Mouse (Mus musculus) cerebral cortex, adult 2 months (tissue): ENCODE data around the gene Dok3.

Source experiments
- WGBS: fragments of 180-500 bp; shearing (Covaris S2); methylation state at CpG from one replicate; pipeline ENCODE4 v1.1.7; 2018; 5-methylcytosine and 5-hydroxymethylcytosine counted together

The Dok3 gene

GRCm38 (mm10) chr13:55540933-55541332 lies 11.8 kb upstream of the Dok3 start:
- 83% methylated on average over 2 of the region's 2 CpGs for WGBS

GRCm38 (mm10) chr13:55536194-55537175 lies 7.4 kb upstream of the Dok3 start, which contains the start of gene Ddx41:
TSS of gene Ddx41 (minus strand) at chr13:55536658.
- under 1% methylated on average over 70 of the region's 70 CpGs for WGBS

DNA sequence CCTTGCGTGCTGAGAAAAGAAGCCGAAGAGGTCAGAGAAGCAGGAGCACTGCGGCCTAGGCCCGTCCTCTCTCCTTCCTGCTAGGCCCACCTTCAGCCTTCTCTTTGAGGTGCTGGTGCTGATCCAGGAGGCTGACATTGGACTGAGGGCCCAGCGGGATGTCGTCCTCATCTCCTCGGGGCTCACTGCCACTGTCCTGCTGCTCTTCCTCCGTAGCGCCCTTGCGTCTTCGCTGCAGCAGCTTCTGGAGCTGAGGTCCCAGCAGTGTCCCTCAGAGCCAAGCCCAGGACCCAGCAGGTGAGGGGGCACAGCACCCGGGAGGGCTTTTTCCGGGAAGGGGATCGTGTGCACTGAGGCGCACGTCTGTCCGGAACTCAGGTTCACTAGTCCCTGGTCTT lies 6.7 kb upstream of the Dok3 start:
- 15% methylated on average over 17 of the region's 17 CpGs for WGBS

DNA sequence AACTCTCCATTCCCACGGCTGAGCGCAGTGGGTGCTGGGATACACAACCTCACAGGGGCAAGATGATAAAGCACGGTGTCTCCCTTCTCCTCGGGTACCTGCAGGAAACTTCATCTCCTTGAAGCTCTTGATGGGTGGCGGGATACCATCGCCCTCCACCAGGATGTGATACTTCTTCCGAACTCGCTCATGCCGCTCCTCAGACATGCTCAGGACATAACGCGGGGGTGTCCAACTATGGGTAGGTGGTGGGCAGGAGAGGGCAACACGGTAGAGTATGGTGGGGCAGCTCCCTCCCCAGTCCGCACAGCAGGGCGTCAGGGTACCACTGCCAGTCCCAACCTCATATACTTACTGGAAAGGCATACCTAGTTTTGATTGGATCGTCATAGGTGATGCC lies 6.1 kb upstream of the Dok3 start:
- WGBS: 93% methylated on average over 15 of the region's 15 CpGs

- WGBS: 51% methylated on average over 18 of the region's 18 CpGs
Observed at GRCm38 (mm10) chr13:55527834-55528772, 993 bp downstream of the Dok3 start.

GRCm38 (mm10) chr13:55527212-55527611 lies 1.9 kb downstream of the Dok3 start:
- 89% methylated on average over 16 of the region's 16 CpGs for WGBS

DNA sequence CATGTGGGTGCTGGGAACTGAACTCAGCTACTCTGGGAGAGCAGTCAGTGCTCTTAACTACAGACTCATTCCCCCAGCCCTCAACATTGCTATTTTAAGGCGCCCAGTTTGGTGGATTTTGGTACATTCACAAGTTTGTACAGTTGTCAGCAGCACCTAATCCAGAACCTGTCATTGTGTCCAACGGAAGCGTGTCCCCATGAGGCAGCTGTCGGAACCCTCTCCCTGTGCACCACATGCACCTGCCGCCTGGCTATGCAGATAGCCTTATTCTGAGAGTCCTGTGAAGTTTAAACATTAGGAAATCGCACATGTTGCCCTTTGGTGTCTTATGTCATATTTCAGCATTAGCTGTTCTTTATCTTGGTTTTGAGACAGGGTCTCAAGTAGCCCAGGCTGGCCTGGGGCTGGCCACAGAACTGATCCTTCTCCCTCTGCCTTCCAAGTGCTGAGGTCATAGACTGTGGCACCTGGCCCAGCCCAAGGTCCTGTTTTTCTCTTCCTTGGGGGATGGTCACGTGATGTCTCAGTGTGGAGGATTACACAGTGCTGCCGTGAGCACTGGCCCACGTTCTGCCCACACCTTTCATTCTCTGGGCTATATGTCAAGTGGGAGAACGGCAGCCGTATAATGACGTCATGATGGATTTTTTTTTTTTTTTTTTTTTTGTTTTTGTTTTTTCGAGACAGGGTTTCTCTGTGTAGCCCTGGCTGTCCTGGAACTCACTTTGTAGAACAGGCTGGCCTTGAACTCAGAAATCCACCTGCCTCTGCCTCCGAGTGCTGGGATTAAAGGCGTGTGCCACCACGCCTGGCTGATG lies 3.2 kb downstream of the Dok3 start:
- WGBS: 65% methylated on average over 16 of the region's 16 CpGs

DNA sequence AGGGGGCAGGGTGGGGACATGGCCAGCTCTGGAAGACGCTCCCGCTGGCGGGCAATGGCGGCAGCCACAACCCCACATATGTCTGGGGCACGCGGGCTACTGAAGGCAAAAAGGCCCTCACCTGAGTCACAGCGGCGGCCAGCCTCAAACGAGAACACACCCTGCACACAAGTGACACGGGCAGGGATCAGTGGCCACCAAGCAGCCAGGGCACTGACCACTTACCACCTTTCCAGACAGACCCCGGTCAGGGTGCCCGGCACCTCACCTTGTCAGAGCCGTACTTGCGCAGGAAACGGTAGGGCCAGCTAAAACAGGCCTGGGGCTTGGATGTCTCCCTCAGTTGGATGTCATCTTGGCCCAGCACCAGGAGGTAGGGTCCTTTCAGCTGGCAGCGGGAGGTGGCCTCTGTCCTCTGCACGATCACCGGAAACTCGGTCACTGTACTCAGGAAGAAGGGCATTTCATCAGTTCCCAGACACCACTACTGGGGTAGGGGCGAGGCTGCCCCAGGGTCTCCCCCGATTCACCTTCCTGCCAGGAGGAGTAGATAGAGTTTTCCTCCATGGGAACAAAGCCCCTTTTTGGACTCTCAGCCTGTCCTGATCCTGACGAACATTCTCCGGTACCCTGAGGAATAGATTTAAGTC lies 5.0 kb downstream of the Dok3 start:
- WGBS: 90% methylated on average over 23 of the region's 23 CpGs

GRCm38 (mm10) chr13:55523278-55523677 lies 5.8 kb downstream of the Dok3 start:
- 69% methylated on average over 17 of the region's 17 CpGs for WGBS

- WGBS: 64% methylated on average over 8 of the region's 8 CpGs
Observed at GRCm38 (mm10) chr13:55522730-55523129, 6.4 kb downstream of the Dok3 start.

DNA sequence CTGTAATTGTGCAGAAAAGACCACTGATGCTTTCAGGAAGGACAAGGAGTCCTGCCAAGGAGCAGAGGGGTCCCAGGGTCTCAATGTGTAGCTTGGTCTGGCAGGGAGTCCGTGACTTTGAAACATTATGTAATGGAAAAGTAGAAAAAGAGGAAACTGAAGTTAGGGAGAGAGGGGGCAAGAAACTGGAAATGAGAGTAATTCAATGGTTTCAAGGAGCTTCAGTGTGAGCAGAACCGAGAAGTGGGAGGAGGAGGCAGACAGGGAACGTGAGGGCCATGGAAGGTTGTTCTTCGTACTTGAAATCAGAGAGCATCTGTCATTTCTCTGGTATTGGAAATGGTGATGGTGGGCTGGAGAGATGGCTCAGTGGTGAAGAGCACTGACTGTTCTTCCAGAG lies 9.5 kb downstream of the Dok3 start:
- 51% methylated on average over 4 of the region's 4 CpGs for WGBS

GRCm38 (mm10) chr13:55516955-55517354 lies 12.1 kb downstream of the Dok3 start:
- 3% methylated on average over 5 of the region's 5 CpGs for WGBS

DNA sequence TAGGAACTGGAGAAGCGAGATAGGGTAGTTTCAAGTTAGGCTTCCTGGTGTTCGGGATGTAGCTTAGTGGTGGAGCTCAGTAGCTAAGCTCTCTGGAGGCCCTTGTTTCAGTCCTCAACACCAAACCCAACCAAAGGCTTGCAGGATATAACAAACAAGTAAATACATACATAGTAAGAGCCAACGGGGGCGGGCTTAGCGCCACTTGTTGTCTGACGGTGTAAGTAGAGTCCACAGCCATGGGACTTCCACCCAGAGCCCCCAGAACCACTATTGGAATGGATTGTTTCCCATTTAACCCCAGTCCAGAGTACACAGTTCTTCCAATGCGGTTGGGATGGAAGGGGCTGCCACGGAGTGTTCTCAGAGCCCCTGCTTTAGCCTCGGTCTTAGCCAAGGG lies 15.3 kb downstream of the Dok3 start:
- WGBS: 34% methylated on average over 9 of the region's 9 CpGs

GRCm38 (mm10) chr13:55513111-55513748 lies 15.9 kb downstream of the Dok3 start, which contains the start of gene Pdlim7:
TSS of gene Pdlim7 (minus strand) at chr13:55513676.
- WGBS: under 1% methylated on average over 55 of the region's 55 CpGs

DNA sequence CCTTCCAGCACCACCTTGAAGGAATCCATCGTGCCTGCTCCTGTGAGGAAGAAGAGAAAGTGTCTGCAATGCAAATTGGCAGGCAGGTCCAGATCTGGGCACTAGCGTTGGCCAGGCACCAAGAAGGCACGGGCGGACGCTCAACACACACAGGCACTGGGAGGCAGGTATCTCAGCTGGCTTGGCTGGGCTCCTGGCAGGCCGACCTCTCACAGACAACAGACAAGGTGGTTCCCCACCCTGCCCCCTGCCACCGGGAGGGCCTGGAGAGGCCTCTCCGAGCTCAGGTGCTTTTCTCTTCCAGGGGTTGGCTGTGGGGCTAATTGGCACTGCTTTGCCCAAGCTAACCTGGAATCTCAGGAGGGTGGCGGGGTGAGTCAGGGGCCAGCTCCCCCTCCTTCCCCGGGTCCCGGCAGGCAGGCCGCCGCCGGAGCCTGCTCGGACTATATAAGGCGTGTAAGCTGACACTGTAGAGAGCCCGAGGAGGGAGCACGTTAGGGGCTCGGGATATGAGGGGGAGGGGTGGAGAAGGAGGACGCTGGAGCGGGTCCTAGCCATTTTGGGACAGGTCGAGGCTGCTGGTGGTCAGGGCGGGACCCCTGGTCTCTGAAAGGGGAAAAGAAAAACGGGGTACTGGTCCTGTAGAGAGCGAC lies 16.6 kb downstream of the Dok3 start:
- 3% methylated on average over 25 of the region's 25 CpGs for WGBS

DNA sequence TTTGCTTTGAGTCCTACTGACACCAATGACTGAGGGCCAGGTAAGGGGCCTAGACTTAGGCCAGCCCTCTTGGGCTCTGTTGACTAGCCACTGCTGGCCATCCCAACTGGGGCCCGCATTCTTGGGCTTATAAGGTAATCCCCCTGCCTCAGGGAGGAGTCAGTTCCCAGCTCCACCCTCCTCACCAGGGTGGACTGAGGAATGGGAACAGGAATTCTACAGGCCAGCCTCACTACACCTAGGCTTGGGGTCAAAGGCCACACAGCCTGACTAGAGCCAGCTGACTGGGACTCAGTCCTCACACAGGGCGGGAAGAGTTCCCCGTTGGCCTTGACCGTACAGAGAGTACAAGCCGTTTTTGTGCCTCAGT lies 17.6 kb downstream of the Dok3 start:
- WGBS: 51% methylated on average over 5 of the region's 5 CpGs

GRCm38 (mm10) chr13:55510668-55511491 lies 18.2 kb downstream of the Dok3 start:
- WGBS: 28% methylated on average over 6 of the region's 6 CpGs

- 55% methylated on average over 3 of the region's 3 CpGs for WGBS
Observed at GRCm38 (mm10) chr13:55510332-55510667, 18.8 kb downstream of the Dok3 start.

GRCm38 (mm10) chr13:55508531-55508930 lies 20.6 kb downstream of the Dok3 start:
- 92% methylated on average over 10 of the region's 10 CpGs for WGBS
